Mouse (Mus musculus) hindbrain, embryonic 15.5 days (tissue): Measurements from ENCODE around the gene 4930519P11Rik. TPM values are rescaled to one million over a fixed set of nuclear protein-coding genes. Genes with fewer than 3 reads are reported as not detected.

Experiments used
- ATAC-seq: fragments of 200-750 bp; cut with Nextera tagmentation; 2 replicates; pipeline ENCODE4 v1.8.0; 2017; ENCODE audit warnings: low read depth, moderate number of reproducible peaks, moderate TSS enrichment; ENCODE audit not compliant: low FRiP score
- H3K27ac ChIP-seq: fragments of 300-500 bp; sonication (generic); replicated peaks from 2 replicates; pipeline ENCODE4 v1.5.1; 2015; ENCODE audit warnings: mild to moderate bottlenecking, inconsistent platforms
- H3K27me3 ChIP-seq: fragments of 300-500 bp; sonication (generic); 2 replicates; pipeline ENCODE4 v1.6.1; 2015; ENCODE audit warnings: control low read depth, inconsistent platforms
- H3K36me3 ChIP-seq: fragments of 300-500 bp; sonication (generic); 2 replicates; pipeline ENCODE4 v1.6.1; 2015; ENCODE audit warnings: control low read depth, inconsistent platforms
- H3K4me1 ChIP-seq: fragments of 300-500 bp; sonication (generic); replicated peaks from 2 replicates; pipeline ENCODE4 v1.6.1; 2015; ENCODE audit warnings: control low read depth, inconsistent platforms
- H3K4me2 ChIP-seq: fragments of 300-500 bp; sonication (generic); 2 replicates; pipeline ENCODE4 v1.6.1; 2015; ENCODE audit warnings: moderate library complexity, mild to moderate bottlenecking, inconsistent platforms
- H3K4me3 ChIP-seq: fragments of 300-500 bp; sonication (generic); 2 replicates; pipeline ENCODE4 v1.5.1; 2015; ENCODE audit warnings: mild to moderate bottlenecking, inconsistent platforms
- H3K9ac ChIP-seq: fragments of 300-500 bp; sonication (generic); 2 replicates; pipeline ENCODE4 v1.6.1; 2015; ENCODE audit warnings: inconsistent platforms
- H3K9me3 ChIP-seq: fragments of 300-500 bp; sonication (generic); 2 replicates; pipeline ENCODE4 v1.6.1; 2016; ENCODE audit warnings: control low read depth, inconsistent platforms
- WGBS: fragments of 180-500 bp; shearing (Covaris S2); methylation state at CpG from one replicate; pipeline ENCODE4 v1.1.7; 2015; 5-methylcytosine and 5-hydroxymethylcytosine counted together
- polyA plus RNA-seq: library from polyadenylated mRNA; unstranded; fragments of >200 nt; fragmentation: Nextera tagmentation; extraction: Ambion mirVana; gene quantifications from 2 replicates; pipeline ENCODE4 v1.2.1, GENCODE M21; 2015

Gene 4930519P11Rik
- polyA plus RNA-seq, 1 experiment from 2014 or later = 0.79 TPM

- no peak for ATAC-seq
- 76% methylated on average over 5 of the region's 5 CpGs for WGBS
- H3K4me3 ChIP-seq = no peak overlapping the region
Measured at GRCm38 (mm10) chr2:154646634-154647033, 33.4 kb upstream of the 4930519P11Rik start.

GRCm38 (mm10) chr2:154642712-154643385 is 29.6 kb upstream of the 4930519P11Rik start:
- 93% methylated on average over 6 of the region's 6 CpGs for WGBS
- peaks cover 52% of the 10 kb centered on the region for H3K36me3 ChIP-seq

More at GRCm38 (mm10) chr2:154646634-154647033, 33.4 kb upstream of the 4930519P11Rik start:
- no peaks in the 10 kb centered on the region for H3K27me3 ChIP-seq
- no peak overlapping the region for H3K9ac ChIP-seq
- H3K9me3 ChIP-seq = no peaks in the 10 kb centered on the region
- peaks cover 28% of the 10 kb centered on the region for H3K36me3 ChIP-seq
- no peak overlapping the region for H3K4me2 ChIP-seq
- no peak overlapping the region for H3K27ac ChIP-seq
- no peaks in the 10 kb centered on the region for H3K4me1 ChIP-seq

GRCm38 (mm10) chr2:154642005-154642459 is 28.8 kb upstream of the 4930519P11Rik start:
- Histone ChIP-seq H3K9me3 (no peaks in the 10 kb centered on the region), H3K4me1 (no peaks in the 10 kb centered on the region), H3K36me3 (peaks cover 60% of the 10 kb centered on the region), H3K27ac (no peak overlapping the region), H3K9ac (no peak overlapping the region), H3K4me3 (no peak overlapping the region), H3K27me3 (no peaks in the 10 kb centered on the region), H3K4me2 (no peak overlapping the region)
- no peak for ATAC-seq
- WGBS = 96% methylated on average over 9 of the region's 9 CpGs

More at GRCm38 (mm10) chr2:154642712-154643385, 29.6 kb upstream of the 4930519P11Rik start:
- Histone ChIP-seq H3K4me1 (no peaks in the 10 kb centered on the region), H3K27me3 (no peaks in the 10 kb centered on the region), H3K9me3 (no peaks in the 10 kb centered on the region), H3K4me2 (no peak overlapping the region), H3K9ac (no peak overlapping the region), H3K4me3 (no peak overlapping the region), H3K27ac (no peak overlapping the region)
- ATAC-seq = no peak

- Histone ChIP-seq H3K4me1 (no peaks in the 10 kb centered on the region), H3K4me3 (no peak overlapping the region), H3K9me3 (no peaks in the 10 kb centered on the region), H3K9ac (no peak overlapping the region), H3K4me2 (no peak overlapping the region), H3K27ac (no peak overlapping the region), H3K36me3 (peaks cover 58% of the 10 kb centered on the region), H3K27me3 (no peaks in the 10 kb centered on the region)
- no peak for ATAC-seq
- 85% methylated on average over 8 of the region's 8 CpGs for WGBS
Measured at GRCm38 (mm10) chr2:154641176-154641575, 27.9 kb upstream of the 4930519P11Rik start.

- no peak overlapping the region for H3K27ac ChIP-seq
- H3K9me3 ChIP-seq = no peaks in the 10 kb centered on the region
- WGBS = 93% methylated on average over 4 of the region's 4 CpGs
- H3K4me2 ChIP-seq = no peak overlapping the region
- no peaks in the 10 kb centered on the region for H3K27me3 ChIP-seq
- peaks cover 71% of the 10 kb centered on the region for H3K36me3 ChIP-seq
- ATAC-seq = no peak
- H3K9ac ChIP-seq = no peak overlapping the region
- no peaks in the 10 kb centered on the region for H3K4me1 ChIP-seq
- no peak overlapping the region for H3K4me3 ChIP-seq
Measured at GRCm38 (mm10) chr2:154639115-154639514, 25.9 kb upstream of the 4930519P11Rik start.

GRCm38 (mm10) chr2:154638521-154638920 is 25.3 kb upstream of the 4930519P11Rik start:
- H3K9me3 ChIP-seq = no peaks in the 10 kb centered on the region
- no peaks in the 10 kb centered on the region for H3K4me1 ChIP-seq
- no peak overlapping the region for H3K9ac ChIP-seq
- no peak overlapping the region for H3K27ac ChIP-seq
- H3K4me2 ChIP-seq = no peak overlapping the region
- WGBS = 92% methylated on average over 3 of the region's 3 CpGs
- H3K36me3 ChIP-seq = peaks cover 71% of the 10 kb centered on the region
- no peaks in the 10 kb centered on the region for H3K27me3 ChIP-seq
- no peak overlapping the region for H3K4me3 ChIP-seq
- no peak for ATAC-seq

- Histone ChIP-seq H3K9ac (no peak overlapping the region), H3K27ac (no peak overlapping the region), H3K9me3 (no peaks in the 10 kb centered on the region), H3K4me3 (no peak overlapping the region), H3K4me1 (no peaks in the 10 kb centered on the region), H3K36me3 (peaks cover 62% of the 10 kb centered on the region), H3K4me2 (no peak overlapping the region), H3K27me3 (no peaks in the 10 kb centered on the region)
- ATAC-seq = no peak
- WGBS = 99% methylated on average over 2 of the region's 2 CpGs
Measured at GRCm38 (mm10) chr2:154635826-154636225, 22.6 kb upstream of the 4930519P11Rik start.

- Histone ChIP-seq H3K27ac (no peak overlapping the region), H3K9ac (no peak overlapping the region), H3K4me2 (no peak overlapping the region), H3K4me3 (no peak overlapping the region), H3K4me1 (no peaks in the 10 kb centered on the region), H3K36me3 (peaks cover 64% of the 10 kb centered on the region), H3K9me3 (no peaks in the 10 kb centered on the region), H3K27me3 (no peaks in the 10 kb centered on the region)
- no peak for ATAC-seq
- 94% methylated on average over 9 of the region's 9 CpGs for WGBS
Measured at GRCm38 (mm10) chr2:154633876-154634644, 20.8 kb upstream of the 4930519P11Rik start.

GRCm38 (mm10) chr2:154633039-154633742 is 20.0 kb upstream of the 4930519P11Rik start:
- Histone ChIP-seq H3K27me3 (no peaks in the 10 kb centered on the region), H3K4me1 (no peaks in the 10 kb centered on the region), H3K9ac (no peak overlapping the region), H3K36me3 (peaks cover 64% of the 10 kb centered on the region), H3K4me3 (no peak overlapping the region), H3K9me3 (no peaks in the 10 kb centered on the region), H3K27ac (no peak overlapping the region), H3K4me2 (no peak overlapping the region)
- 79% methylated on average over 5 of the region's 5 CpGs for WGBS
- no peak for ATAC-seq

- Histone ChIP-seq H3K9me3 (no peaks in the 10 kb centered on the region), H3K4me2 (no peak overlapping the region), H3K27me3 (no peaks in the 10 kb centered on the region), H3K27ac (no peak overlapping the region), H3K4me1 (no peaks in the 10 kb centered on the region), H3K9ac (no peak overlapping the region), H3K4me3 (no peak overlapping the region), H3K36me3 (peaks cover 55% of the 10 kb centered on the region)
- WGBS = 92% methylated on average over 16 of the region's 16 CpGs
- no peak for ATAC-seq
Measured at GRCm38 (mm10) chr2:154632203-154632780, 19.1 kb upstream of the 4930519P11Rik start.

GRCm38 (mm10) chr2:154630531-154630930 is 17.3 kb upstream of the 4930519P11Rik start:
- Histone ChIP-seq H3K4me2 (no peak overlapping the region), H3K27ac (no peak overlapping the region), H3K9me3 (no peaks in the 10 kb centered on the region), H3K36me3 (peaks cover 52% of the 10 kb centered on the region), H3K27me3 (no peaks in the 10 kb centered on the region), H3K9ac (no peak overlapping the region), H3K4me1 (no peaks in the 10 kb centered on the region), H3K4me3 (no peak overlapping the region)
- ATAC-seq = no peak
- 84% methylated on average over 5 of the region's 5 CpGs for WGBS

GRCm38 (mm10) chr2:154624137-154624536 is 10.9 kb upstream of the 4930519P11Rik start:
- H3K4me1 ChIP-seq = no peaks in the 10 kb centered on the region
- H3K9me3 ChIP-seq = no peaks in the 10 kb centered on the region
- peaks cover 39% of the 10 kb centered on the region for H3K36me3 ChIP-seq
- no peak overlapping the region for H3K27ac ChIP-seq
- H3K27me3 ChIP-seq = no peaks in the 10 kb centered on the region
- no peak for ATAC-seq
- H3K9ac ChIP-seq = no peak overlapping the region
- no peak overlapping the region for H3K4me3 ChIP-seq
- H3K4me2 ChIP-seq = no peak overlapping the region
